Mouse (Mus musculus): ENCODE measurements around the gene Ednrb. TPM values are rescaled to one million over a fixed set of nuclear protein-coding genes. Genes with fewer than 3 reads are reported as not detected.
"Not testable (repeated sequence)": the region's sequence is repeated elsewhere in the genome, so short reads cannot be mapped to it uniquely, and the experiment has no call there.

Gene Ednrb
- polyA plus RNA-seq, 1 experiment from 2014 or later: 120 TPM

GRCm38 (mm10) chr14:103787547-103787946 lies 56.7 kb downstream of the Ednrb start:
- no peaks in the 10 kb centered on the region for H3K27me3 ChIP-seq (replicated peaks)
- no peak overlapping the region for H3K27ac ChIP-seq (ENCODE audit: poor library complexity, severe bottlenecking)
- no peak for ATAC-seq (ENCODE audit: insufficient number of reproducible peaks, low FRiP score)
- no peak overlapping the region for H3K4me3 ChIP-seq
- 76% methylated on average over 2 of the region's 2 CpGs for WGBS
- H3K4me1 ChIP-seq (replicated peaks): no peaks in the 10 kb centered on the region; the same call in 1 of the 2 replicates
- no peak overlapping the region for H3K9ac ChIP-seq
- no peaks in the 10 kb centered on the region for H3K36me3 ChIP-seq
- H3K4me2 ChIP-seq: no peak overlapping the region
- no peaks in the 10 kb centered on the region for H3K9me3 ChIP-seq (replicated peaks)

- H3K36me3 ChIP-seq: no peaks in the 10 kb centered on the region
- no peaks in the 10 kb centered on the region for H3K9me3 ChIP-seq (replicated peaks)
- H3K9ac ChIP-seq: no peak overlapping the region
- H3K27ac ChIP-seq (ENCODE audit: poor library complexity, severe bottlenecking): no peak overlapping the region
- 55% methylated on average over 9 of the region's 9 CpGs for WGBS
- no peaks in the 10 kb centered on the region for H3K27me3 ChIP-seq (replicated peaks)
- H3K4me1 ChIP-seq (replicated peaks): no peaks in the 10 kb centered on the region
- ATAC-seq (ENCODE audit: insufficient number of reproducible peaks, low FRiP score): peak; percentile 57; the same call in 1 of the 2 replicates
- no peak overlapping the region for H3K4me2 ChIP-seq
- no peak overlapping the region for H3K4me3 ChIP-seq
These were observed 58.9 kb downstream of the Ednrb start for GRCm38 (mm10) chr14:103785096-103785965.

GRCm38 (mm10) chr14:103780336-103780735 lies 63.9 kb downstream of the Ednrb start:
- 86% methylated on average over 6 of the region's 6 CpGs for WGBS
- H3K9me3 ChIP-seq (replicated peaks); ATAC-seq (ENCODE audit: insufficient number of reproducible peaks, low FRiP score); H3K4me2 ChIP-seq; H3K4me1 ChIP-seq (replicated peaks); H3K27me3 ChIP-seq (replicated peaks); H3K4me3 ChIP-seq; H3K36me3 ChIP-seq; H3K9ac ChIP-seq; H3K27ac ChIP-seq (ENCODE audit: poor library complexity, severe bottlenecking): not testable (repeated sequence)

GRCm38 (mm10) chr14:103779276-103779675 lies 64.9 kb downstream of the Ednrb start:
- Histone ChIP-seq H3K9me3 (replicated peaks) (no peaks in the 10 kb centered on the region), H3K36me3 (no peaks in the 10 kb centered on the region)
- no peak for ATAC-seq (ENCODE audit: insufficient number of reproducible peaks, low FRiP score)

DNA sequence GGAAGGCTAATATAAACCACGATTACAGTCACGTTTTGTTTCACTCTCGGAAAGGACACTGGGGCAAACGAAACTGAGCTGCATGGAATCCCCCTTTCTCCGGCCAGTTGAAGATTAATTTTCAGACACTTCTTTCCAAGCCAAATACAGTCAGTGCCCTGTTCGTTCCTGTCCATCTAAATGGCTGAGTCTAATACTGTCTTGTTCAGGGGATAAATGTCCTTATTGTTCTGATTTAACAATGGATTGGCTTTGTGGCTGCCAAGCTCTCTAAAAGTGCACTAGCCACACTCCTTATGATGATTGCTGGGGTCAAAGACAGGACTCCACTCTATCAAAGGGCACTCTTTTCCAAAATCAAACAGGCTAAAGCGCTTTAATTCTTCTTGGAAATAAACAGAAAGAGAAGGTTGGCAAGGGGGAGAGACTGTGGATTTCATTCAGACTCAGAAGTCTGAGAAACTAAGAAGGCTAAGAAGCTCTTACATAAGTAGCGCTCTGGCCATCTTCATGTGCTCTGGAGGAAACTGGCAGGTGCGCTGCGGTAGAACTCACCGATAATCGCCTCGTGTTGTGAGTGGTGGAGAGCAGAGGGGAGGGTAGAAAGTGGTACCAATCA lies 65.6 kb downstream of the Ednrb start:
- H3K27me3 ChIP-seq (replicated peaks): no peaks in the 10 kb centered on the region
- no peak overlapping the region for H3K9ac ChIP-seq
- peak overlapping the region; percentile 25 for H3K4me3 ChIP-seq

More at GRCm38 (mm10) chr14:103779276-103779675, 64.9 kb downstream of the Ednrb start:
- no peaks in the 10 kb centered on the region for H3K4me1 ChIP-seq (replicated peaks)
- no peak overlapping the region for H3K9ac ChIP-seq
- no peak overlapping the region for H3K4me2 ChIP-seq
- no peak overlapping the region for H3K27ac ChIP-seq (ENCODE audit: poor library complexity, severe bottlenecking)
- WGBS: 79% methylated on average over 6 of the region's 6 CpGs
- no peaks in the 10 kb centered on the region for H3K27me3 ChIP-seq (replicated peaks)
- H3K4me3 ChIP-seq: no peak overlapping the region

DNA sequence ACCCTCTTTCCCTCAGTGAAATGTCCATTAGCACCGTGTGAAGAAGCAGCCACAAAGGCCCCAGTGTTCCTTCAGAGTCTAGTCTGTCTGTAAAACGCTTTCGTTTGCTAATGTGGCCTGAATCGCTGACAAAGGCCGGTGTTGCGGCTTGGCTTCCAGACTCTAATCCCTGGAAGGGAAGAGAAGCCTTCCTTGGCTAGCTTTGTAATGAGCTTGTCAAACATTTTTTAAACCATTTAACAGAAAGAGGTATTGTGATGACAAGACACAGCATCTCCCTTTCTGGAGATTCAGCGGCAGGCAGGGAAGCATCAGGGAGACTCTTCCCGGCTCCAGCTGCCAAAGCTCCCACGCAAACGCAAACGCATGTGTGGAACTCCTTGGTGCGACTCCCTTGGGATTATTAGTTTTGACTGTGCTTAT lies 66.2 kb downstream of the Ednrb start:
- Histone ChIP-seq H3K4me2 (peak overlapping the region; percentile 62), H3K9ac (no peak overlapping the region), H3K9me3 (replicated peaks) (no peaks in the 10 kb centered on the region), H3K27ac (ENCODE audit: poor library complexity, severe bottlenecking) (no peak overlapping the region), H3K27me3 (replicated peaks) (no peaks in the 10 kb centered on the region), H3K4me3 (peak overlapping the region; percentile 25), H3K36me3 (no peaks in the 10 kb centered on the region), H3K4me1 (replicated peaks) (no peaks in the 10 kb centered on the region)
- WGBS: 40% methylated on average over 12 of the region's 12 CpGs
- no peak for ATAC-seq (ENCODE audit: insufficient number of reproducible peaks, low FRiP score)

More for the DNA sequence above, 65.6 kb downstream of the Ednrb start:
- no peaks in the 10 kb centered on the region for H3K36me3 ChIP-seq
- H3K9me3 ChIP-seq (replicated peaks): no peaks in the 10 kb centered on the region
- peak overlapping the region; percentile 62 for H3K4me2 ChIP-seq
- no peak for ATAC-seq (ENCODE audit: insufficient number of reproducible peaks, low FRiP score)
- 67% methylated on average over 13 of the region's 13 CpGs for WGBS
- H3K27ac ChIP-seq (ENCODE audit: poor library complexity, severe bottlenecking): no peak overlapping the region
- no peaks in the 10 kb centered on the region for H3K4me1 ChIP-seq (replicated peaks)

- ATAC-seq (ENCODE audit: insufficient number of reproducible peaks, low FRiP score): no peak
- H3K9me3 ChIP-seq (replicated peaks): no peaks in the 10 kb centered on the region
- no peaks in the 10 kb centered on the region for H3K27me3 ChIP-seq (replicated peaks)
These were observed 66.8 kb downstream of the Ednrb start for GRCm38 (mm10) chr14:103777386-103777785.

GRCm38 (mm10) chr14:103769319-103770245 lies 74.6 kb downstream of the Ednrb start:
- no peak overlapping the region for H3K4me3 ChIP-seq
- H3K9me3 ChIP-seq (replicated peaks): no peaks in the 10 kb centered on the region
- H3K4me1 ChIP-seq (replicated peaks): no peaks in the 10 kb centered on the region
- H3K36me3 ChIP-seq: no peaks in the 10 kb centered on the region
- no peak overlapping the region for H3K4me2 ChIP-seq
- 69% methylated on average over 9 of the region's 9 CpGs for WGBS
- H3K27ac ChIP-seq (ENCODE audit: poor library complexity, severe bottlenecking): no peak overlapping the region
- H3K9ac ChIP-seq: no peak overlapping the region
- no peak for ATAC-seq (ENCODE audit: insufficient number of reproducible peaks, low FRiP score)
- H3K27me3 ChIP-seq (replicated peaks): no peaks in the 10 kb centered on the region

More at GRCm38 (mm10) chr14:103777386-103777785, 66.8 kb downstream of the Ednrb start:
- Histone ChIP-seq H3K4me3 (no peak overlapping the region), H3K27ac (ENCODE audit: poor library complexity, severe bottlenecking) (no peak overlapping the region), H3K36me3 (no peaks in the 10 kb centered on the region), H3K9ac (no peak overlapping the region), H3K4me1 (replicated peaks) (no peaks in the 10 kb centered on the region), H3K4me2 (no peak overlapping the region)
- 55% methylated on average over 4 of the region's 4 CpGs for whole genome bisulfite sequencing

DNA sequence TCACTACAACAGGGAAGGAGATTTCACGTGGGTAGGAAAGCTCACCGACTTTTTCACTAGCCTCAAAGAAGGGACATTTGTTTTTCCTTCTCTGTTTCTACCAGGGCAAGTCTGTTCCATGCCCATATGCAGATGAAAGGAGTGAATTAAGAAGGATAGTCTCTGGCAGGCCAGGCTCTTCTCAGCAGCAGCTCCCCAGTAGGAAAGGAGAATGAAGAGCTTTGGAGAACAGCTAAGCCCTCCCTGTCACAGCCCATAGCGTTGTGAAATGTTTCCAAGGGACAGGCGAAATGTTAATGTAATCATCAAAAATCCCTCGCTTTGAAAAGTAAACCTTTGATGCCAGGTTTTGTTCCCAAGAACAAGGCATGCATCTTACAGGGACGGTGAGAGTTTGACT lies 76.7 kb downstream of the Ednrb start:
- no peak overlapping the region for H3K27ac ChIP-seq (ENCODE audit: poor library complexity, severe bottlenecking)
- H3K27me3 ChIP-seq (replicated peaks): no peaks in the 10 kb centered on the region
- no peak overlapping the region for H3K4me3 ChIP-seq
- no peaks in the 10 kb centered on the region for H3K9me3 ChIP-seq (replicated peaks)
- 61% methylated on average over 6 of the region's 6 CpGs for WGBS
- ATAC-seq (ENCODE audit: insufficient number of reproducible peaks, low FRiP score): no peak
- H3K4me2 ChIP-seq: no peak overlapping the region
- H3K9ac ChIP-seq: no peak overlapping the region
- no peaks in the 10 kb centered on the region for H3K4me1 ChIP-seq (replicated peaks)
- H3K36me3 ChIP-seq: no peaks in the 10 kb centered on the region
